Mouse (Mus musculus) spleen, postnatal 0 days (tissue): ENCODE measurements around the gene Thbs1. TPM values are rescaled to one million over a fixed set of nuclear protein-coding genes. Genes with fewer than 3 reads are reported as not detected.

Source experiments
- polyA plus RNA-seq: library from polyadenylated mRNA; unstranded; fragments of >200 nt; fragmentation: Nextera tagmentation; extraction: Ambion mirVana; gene quantifications from 2 replicates; pipeline ENCODE4 v1.2.1, GENCODE M21; 2015

Thbs1 gene
- polyA plus RNA-seq, result 30.6 and 33.7 TPM in 2 replicates

GRCm38 (mm10) chr2:118111488-118112131 lies at the start of gene Thbs1:
Gene Thbs1, plus strand, starts transcription at chr2:118111876.

Other genes starting within 250 kb of the Thbs1 start
- not detected in 2 replicates for gene Fsip1, start 145.1 kb downstream of the Thbs1 start, polyA plus RNA-seq